Mouse (Mus musculus): ENCODE results near the gene Gne.

The Gne gene

DNA sequence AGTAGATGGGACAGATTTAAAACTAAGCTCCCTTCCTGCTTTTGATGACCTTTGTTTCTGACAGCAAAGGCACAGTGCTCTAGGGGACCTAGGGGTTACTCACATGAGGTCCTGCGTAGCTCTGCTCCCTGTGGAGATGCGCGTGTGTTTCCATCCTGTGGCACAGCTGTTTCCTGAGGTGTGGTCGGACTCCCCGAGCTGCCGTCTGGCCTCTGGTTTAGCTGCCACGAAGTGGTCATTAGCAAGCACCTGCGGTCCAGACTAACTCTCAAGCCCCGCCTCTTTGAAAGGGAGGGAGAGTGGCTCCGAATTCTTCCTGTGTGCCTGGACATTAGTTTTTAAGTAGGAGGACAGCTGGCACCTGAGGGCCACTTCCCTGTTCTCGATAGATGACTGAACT, at the start of gene Gne:
Gene Gne, minus strand, starts transcription at position 233 of the 400 bp plus-strand sequence.
- DNase-seq (ENCODE audit: low read depth, low spot score): no peak

DNA sequence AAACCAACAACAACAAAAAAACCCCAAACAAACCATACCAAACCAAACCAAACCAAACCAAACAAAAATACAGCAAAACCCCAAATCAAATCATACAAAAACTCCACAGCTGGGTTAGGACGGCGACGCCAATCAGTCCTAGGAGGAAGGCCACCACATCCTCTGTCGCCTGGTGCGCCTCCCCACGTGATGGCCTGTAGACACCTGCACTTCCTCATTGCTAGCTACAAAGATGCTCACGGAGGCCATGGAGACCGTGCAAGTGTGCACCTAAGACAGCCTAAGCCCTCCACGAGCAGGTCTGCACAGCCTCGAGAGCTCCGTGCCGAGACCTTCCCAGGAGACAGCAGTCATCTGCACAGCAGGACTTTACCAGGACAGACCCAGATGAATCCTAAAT, 42.8 kb upstream of the Gne start:
- DNase-seq (ENCODE audit: low read depth, low spot score): no peak

DNA sequence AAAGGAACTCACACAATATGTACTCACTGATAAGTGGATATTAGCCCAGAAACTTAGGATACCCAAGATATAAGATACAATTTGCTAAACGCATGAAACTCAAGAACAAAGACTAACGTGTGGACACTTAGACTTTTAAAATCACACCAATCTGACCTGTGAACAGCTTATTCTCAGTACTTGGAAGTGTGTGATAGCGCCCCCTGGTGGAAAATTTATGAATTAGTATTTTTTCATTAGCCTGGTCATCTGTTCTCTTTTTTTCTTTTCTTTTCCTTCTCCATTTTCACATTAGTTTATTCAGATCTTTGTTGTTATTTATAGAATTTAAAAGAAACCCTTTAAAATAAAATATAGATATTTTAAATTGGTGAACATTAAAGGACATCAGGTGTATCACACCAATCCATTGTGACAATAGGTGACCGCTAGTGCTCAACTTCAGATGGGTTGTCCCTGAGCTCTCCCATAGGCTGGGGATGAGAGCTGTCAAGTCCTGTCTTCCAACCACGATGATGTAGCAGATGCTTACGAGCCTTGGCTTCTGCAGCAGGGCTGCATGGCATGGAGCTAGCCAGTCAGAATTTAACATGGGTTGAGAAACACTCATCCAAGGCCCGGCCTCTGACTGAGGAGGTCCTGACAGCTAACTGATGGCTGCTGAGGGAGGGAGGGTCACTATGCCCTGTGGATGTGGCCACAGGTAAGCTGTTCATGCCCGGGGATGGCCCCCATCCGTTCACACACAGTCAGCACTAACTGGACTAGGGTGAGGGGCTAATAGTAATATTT, 35.6 kb upstream of the Gne start:
- DNase-seq (ENCODE audit: low read depth, low spot score): peak; percentile 63

DNA sequence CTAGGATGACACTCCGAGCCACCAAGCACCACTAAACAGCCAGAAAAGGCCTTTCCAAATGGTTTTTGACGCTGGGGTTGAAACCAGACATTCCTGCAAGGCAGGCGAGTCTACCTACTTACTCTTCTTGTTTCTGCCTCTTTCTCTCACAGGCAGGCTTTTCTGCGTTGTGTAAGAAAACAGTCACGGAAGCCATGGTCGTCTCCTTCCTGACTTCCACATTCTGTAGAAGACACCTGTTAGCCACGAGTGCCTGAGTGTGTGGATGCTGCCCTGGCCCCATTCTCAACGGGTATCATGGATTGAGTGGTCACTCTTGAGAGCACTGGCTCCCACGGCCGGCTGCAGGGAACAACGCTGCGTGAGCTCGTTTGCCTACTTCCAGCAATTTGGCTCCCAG, 31.1 kb upstream of the Gne start:
- DNase-seq (ENCODE audit: low read depth, low spot score): no peak

DNA sequence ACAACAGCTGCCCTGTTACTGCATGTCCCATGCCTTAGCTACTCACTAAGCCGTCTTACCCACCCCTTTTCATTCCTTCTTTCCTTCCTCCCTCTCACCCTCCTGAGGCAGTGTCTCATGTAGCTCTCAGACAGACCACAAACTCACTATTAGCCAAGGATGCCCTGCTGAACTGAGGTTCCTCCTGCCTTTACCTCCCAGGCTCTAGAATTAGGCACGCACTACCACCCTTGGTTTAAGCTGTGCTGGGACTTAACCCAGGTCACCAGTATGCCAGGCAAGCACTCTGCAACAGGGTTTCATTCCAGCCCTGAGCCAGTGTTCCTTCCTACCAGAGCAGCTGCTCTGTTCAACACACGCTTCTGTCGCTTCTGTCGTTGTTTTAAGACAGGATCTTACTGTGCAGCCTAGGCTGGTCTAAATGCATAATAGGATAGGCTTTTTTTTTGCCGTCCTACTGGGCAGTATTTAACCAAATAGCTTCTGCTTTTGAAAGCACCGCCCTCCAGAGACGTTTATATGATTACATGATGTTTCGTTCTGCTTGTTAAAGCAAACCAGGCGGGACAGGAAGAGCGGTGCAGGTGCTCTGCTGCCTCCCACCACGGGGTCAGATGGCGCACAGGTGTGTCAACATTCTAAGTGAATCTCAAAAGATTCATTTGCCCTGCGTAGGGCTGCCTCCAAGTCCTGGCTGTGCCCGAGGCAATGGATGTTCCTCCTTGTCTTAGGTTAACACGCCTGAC, 29.6 kb upstream of the Gne start:
- DNase-seq (ENCODE audit: low read depth, low spot score): peak; percentile 20

DNA sequence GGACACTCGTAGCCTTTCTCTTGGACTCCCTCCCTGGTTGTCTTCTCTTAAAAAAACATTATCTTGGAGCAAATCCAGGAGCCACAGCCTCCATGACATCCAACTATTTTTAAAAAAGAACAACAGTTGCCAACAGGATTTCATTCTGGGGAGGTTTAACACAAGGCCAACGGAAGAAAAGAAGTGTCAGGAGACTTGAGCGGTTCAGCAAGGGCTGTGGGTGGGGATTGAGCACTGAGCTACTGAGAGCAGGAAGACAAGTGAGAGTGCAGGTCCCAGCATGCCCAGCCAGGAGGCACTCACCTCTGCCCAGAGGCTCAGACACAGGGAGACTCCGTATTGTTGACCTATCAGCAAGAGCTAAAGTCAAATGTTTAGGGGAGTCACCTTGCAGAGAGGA, 28.8 kb upstream of the Gne start:
- no peak for DNase-seq (ENCODE audit: low read depth, low spot score)

DNA sequence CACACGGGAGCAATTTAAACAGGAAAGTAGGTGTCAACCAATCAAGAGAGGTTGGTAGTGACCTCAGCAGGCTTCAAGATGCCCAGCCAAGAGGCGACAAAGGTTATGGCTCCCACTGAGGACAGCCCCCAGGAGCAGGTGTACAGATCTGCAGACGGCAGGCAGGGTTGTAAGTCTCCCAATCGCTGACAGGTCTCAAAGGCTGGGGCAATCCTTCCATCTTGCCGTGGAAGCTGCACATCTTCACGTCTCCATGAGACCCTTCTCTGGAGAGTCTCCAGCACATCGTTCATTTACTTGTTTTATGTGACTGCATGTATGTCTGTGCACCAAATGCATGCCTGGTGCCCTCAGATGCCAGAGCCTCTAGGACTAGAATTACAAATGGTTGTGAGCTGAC, 26.8 kb upstream of the Gne start:
- DNase-seq (ENCODE audit: low read depth, low spot score): no peak

DNA sequence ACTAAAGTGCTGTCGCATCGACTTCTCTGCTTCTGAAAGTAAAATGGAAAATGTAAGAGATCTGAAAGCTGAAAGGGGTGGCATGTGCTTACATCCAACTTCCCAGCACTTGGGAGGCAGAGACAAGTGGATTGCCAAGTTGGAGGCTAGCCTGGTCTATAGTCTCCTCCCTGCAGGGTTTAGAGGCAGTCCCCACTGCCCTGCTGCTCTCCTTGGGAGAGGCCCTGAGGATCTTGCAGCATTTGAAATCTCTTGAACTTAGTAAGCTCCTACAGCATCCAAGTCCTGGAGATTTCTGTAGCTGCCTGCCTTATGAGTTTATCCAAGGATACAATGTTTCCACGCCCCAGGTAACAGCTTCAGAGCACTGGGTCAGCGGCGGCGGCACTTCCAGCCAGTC, 24.3 kb upstream of the Gne start:
- DNase-seq (ENCODE audit: low read depth, low spot score): no peak

DNA sequence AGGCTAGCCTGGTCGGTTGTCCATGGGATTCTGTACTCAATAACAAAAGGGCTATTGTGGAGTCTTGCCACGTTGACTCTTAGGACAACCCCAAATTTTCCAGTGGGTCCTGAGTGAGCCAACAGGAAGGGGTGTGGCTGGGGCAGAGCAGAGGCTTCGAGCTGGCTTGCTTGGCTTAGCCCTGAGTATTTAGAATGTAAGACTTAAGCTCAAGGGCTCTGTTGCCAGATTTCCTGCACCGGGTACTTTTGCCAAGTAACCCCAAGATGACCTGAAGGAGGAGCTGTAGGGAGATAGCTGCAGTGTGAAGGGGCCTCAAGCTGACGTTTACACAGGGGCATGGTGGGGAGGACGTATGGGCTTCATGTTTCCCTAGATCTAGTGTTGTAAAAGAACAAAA, 23.4 kb upstream of the Gne start:
- DNase-seq (ENCODE audit: low read depth, low spot score): no peak

DNA sequence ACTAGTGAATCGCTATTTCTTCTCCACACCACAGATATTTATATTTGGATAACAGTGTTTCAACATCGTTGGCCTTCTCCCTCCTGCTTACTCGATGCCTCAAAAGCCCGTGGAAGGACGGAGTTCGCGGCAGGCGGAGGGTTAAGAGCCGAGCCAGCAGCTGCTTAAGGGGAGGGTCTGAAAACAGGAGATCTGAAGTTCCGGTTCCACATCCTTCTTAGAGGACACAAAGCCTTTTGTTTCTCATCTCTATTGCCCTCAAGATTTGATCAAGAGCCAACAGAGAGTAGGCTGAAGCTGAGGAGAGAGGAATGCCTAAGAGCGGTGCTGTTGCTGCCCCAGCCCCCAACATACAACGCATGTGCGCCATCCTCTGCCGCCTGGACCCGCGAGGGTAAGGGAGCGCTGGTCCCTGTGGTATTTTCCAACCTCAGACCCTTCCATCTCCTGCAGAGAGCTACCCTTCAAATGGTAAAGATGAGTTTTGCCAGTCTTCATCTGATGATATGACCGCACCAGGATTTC, 22.4 kb upstream of the Gne start:
- no peak for DNase-seq (ENCODE audit: low read depth, low spot score)

DNA sequence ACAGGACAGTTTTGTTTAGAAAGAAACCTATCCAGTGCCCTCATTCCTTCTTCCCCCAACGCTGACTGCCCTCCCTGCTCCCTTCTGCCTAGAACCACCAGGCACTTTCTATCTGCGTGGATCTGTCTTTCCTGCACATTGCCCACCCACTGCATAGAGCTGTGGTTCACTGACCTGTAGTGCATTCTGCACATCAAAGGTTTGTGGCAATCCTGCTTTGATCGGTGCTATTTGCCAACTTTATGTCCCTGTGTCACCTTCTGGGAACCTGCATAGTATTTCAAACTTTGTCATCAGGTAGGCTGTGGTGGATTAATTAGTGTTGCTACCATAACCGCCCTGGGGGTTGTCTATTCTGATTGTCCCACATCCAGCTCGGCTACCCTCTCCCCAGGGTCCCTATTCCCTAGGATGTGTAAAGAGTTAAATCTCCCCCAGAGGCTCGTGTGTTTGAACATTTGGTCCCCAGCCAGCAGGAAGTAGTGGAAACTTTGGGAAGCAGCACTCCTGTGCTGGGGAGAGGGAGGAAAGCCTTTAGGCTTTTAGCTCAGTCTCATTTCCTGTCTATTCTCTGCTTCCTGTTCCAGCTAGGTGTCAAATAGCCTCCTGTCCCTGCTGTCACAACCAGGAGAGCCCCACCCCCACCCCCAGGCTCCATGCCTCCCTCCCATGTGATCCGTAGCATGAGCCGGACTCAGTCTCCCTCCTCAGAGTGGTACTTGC, 20.4 kb upstream of the Gne start:
- DNase-seq (ENCODE audit: low read depth, low spot score): peak; percentile 44

DNA sequence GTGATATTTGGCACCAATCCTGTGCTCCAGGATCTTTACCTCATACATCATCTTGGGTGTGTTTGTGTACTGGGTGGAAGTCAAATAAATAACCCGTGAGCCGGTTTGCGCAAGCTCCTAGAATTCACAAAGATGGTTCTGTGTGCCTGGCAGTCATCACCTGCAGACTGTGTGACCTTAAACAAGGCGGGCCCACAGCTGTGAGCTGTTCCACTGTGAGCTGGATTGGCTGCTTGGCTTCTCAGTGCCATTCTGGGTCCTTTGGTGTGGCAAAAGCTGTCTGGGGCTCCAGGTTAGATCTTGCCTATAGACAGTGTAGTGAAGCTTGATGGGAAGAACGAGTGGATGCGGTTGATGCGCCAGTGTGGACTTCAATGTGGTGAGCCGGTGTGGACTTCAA, 19.6 kb upstream of the Gne start:
- no peak for DNase-seq (ENCODE audit: low read depth, low spot score)

DNA sequence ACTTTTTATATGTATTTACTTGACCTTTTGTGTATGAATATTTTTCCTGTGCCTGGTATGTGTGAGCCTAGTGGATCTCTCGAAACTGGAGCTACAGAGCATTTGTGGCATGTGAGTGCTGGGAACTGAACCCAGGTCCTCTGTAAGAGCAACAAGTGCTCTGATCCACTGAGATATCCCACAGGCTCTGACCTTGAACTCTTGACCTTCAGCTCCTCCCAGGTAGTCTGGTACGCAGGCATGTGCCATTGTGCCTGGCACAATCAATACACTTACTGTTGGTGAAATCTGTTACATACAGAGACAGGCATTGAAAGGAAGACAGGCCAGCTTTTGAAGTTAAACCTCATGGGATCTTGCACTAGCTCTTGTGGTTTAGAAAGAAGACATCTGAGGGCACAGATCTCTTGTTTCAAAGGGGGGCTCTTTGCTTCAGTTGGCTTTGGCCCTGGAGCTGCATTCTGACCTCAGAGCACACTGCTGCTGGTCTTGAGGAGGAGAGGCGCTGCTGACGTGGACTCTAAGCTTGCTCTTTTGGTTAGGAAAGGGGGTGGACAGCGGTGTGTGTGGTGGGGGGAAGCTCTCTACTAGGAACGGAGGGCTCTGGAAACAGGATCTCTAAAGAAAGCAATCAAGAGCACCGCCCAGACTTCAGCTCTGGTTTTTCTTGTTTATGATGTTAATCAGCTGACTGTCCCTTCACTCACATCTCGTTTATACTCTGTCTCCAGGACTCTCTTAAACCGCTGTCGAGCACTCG, 13.8 kb upstream of the Gne start:
- DNase-seq (ENCODE audit: low read depth, low spot score): no peak

DNA sequence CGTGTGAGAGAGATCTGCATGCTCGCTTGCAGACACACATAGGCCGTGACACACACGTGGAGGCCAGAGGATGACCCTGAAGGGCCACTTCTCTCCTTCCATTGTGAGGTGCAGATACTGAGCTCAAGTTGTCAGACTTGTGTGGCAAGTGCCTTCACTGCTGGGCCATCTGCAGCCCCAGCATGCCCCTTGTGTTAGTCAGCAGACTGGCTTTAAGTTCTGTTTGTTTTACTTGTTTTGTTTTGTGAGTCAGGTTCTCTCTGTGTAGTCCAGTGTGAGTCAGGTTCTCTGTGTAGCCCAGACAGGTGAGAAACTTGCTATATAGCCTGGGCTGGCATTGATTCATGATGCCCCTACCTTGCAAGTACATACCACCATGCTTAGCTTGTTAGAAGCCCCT, 10.5 kb upstream of the Gne start:
- DNase-seq (ENCODE audit: low read depth, low spot score): no peak

DNA sequence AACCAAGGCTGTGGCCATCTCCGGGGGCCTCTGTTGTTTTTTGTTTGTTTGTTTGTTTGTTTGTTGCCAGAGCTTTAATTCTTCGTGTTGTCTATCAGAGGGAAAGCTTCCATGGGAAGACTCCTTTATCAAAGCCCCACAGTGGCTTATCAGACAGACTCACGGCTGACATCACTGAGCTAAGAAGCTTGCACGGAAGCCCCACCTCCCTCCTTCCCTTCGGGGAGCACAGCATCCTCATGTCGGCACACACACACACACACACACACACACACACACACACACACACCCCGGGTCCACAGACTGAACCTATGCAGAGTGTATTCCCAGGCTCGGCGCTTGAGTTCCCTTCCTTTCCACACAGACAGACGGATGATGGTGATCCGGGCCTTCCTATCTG, 8.4 kb upstream of the Gne start:
- DNase-seq (ENCODE audit: low read depth, low spot score): no peak

DNA sequence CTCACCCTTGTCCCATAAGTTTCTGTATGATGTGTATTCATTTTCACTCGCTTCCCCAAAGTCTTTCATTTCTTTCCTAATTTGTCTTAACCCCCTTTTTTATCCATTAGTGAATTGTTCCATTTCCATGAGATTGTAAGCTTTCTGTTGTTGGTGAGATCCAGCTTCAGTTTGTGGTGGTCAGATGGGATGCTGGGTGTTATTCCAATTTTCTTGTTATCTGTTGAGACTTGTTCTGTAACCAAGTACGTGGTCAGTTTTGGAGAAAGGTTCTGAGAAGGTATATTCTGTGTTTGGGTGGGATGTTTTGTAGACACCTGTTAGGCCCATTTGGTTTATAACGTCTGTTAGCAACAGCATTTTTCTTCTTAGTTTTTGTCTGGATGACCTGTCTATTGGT, 1.6 kb upstream of the Gne start:
- no peak for DNase-seq (ENCODE audit: low read depth, low spot score)

DNA sequence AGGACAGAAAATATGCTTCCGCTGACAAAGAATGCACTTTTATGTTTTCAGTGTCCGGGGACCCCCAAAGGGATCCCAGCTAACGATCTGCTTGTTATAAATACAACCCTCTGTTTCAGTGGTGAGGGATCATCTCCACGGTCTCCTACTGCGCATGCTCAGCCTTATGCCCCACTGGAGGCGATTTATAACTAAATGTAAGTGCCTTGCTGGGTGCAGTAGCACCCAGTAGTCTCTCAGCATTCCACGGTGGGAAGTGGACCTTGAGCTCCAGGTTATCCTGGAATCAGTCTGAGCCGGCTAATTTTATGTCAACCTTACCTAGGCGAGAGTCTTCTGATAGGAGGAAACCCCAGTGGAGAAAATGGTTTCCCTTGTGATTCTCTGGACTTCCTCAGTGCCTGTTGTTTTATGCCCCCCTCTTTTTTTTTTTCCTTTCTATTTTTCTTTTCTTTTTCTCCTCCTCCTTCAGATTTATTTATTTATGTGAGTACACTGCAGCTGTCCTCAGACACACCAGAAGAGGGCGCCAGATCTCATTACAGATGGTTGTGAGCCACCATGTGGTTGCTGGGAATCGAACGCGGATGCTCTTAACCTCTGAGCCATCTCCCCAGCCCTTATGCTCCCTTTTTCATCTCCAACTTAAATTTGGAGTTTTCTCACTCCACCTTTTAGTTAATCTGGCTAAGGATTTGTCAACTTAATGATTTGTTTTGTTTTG, 787 bp upstream of the Gne start:
- no peak for DNase-seq (ENCODE audit: low read depth, low spot score)

DNA sequence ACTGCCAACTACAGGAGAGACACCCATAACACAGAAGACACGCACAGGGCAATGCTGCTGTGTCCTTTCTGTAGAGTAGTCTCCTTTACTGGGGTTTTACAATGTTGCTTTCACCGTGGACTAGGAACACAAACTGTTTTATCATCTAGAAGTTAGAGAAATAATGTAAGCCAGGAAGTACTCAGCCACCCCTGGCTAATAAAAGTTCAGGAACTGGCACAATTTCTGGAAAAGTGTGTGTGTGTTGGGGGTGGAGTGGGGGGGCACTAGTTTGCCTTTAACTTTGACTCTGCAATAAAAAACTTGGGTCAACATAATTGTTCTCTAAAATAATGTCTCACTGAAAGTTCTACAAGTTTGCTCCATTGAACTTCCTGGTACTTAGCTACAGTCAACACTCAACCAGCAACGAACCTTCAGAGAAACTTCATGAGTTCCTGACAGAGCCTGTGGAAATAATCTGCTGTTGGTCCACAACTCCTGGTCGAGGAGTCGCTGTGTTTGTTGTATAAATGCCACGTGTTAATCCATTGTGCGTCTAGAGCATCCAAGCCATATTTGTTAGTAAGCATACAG, 5.5 kb downstream of the Gne start:
- DNase-seq (ENCODE audit: low read depth, low spot score): no peak

DNA sequence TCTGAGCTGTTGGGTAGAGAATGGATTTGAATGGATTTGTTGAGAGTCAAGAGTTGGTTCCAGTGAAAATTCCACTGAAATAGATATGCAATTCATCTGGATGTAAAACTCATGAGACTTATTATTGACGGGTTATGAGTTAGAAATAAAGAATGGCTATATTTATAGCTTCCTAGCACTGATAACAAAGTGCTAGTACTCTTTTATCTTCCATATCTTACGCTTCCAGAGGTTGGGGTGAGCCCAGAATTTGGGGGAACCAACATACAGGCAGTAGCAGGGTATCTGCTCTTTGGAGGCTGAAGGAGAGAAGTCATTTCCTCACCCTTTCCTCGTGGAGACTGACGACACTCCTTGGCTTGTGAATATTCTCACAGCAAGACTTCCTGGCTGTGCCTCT, 9.6 kb downstream of the Gne start:
- no peak for DNase-seq (ENCODE audit: low read depth, low spot score)

DNA sequence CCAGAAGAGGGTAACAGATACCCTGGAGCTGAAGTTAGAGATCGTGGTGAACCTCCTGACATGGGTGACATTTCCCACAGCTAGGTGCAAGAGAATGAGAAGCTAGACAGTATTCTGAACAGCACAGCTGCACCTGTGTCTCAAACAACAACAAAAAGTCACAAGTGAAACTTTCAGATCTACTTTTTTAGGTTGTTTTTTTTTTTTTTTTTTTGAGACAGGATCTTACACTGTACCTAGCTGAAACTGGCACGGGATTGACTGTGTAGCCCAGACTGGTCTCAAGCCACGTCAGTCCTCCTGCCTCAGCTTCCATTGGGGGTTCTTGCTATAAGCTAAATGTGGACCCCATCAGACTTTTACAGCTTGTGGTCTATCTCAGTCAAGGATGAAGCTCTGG, 10.2 kb downstream of the Gne start:
- no peak for DNase-seq (ENCODE audit: low read depth, low spot score)
